Mouse (Mus musculus): ENCODE measurements around the gene Abcc1. TPM values are rescaled to one million over a fixed set of nuclear protein-coding genes. Genes with fewer than 3 reads are reported as not detected.

Abcc1 gene
- total RNA-seq, 2 experiments from 2014 or later: 14.9 to 16.5 TPM

- no peak for DNase-seq (ENCODE audit: low spot score in 2 of 2)
Measured at GRCm38 (mm10) chr16:14375942-14376341, 14.6 kb downstream of the Abcc1 start.

GRCm38 (mm10) chr16:14376352-14376751 lies 15.0 kb downstream of the Abcc1 start:
- no peak for DNase-seq (ENCODE audit: low spot score in 2 of 2)

GRCm38 (mm10) chr16:14377321-14377720 lies 16.0 kb downstream of the Abcc1 start:
- DNase-seq (ENCODE audit: low spot score in 2 of 2): peak; percentile 39 to 68

- DNase-seq (ENCODE audit: low spot score in 2 of 2): no peak
Measured at GRCm38 (mm10) chr16:14378654-14379053, 17.3 kb downstream of the Abcc1 start.

- no peak for DNase-seq (ENCODE audit: low spot score in 2 of 2)
Measured at GRCm38 (mm10) chr16:14379888-14380287, 18.5 kb downstream of the Abcc1 start.

GRCm38 (mm10) chr16:14381061-14381665 lies 19.8 kb downstream of the Abcc1 start:
- DNase-seq (ENCODE audit: low spot score in 2 of 2): no peak

GRCm38 (mm10) chr16:14399303-14399702 lies 37.9 kb downstream of the Abcc1 start:
- DNase-seq (ENCODE audit: low spot score in 2 of 2): no peak

- no peak for DNase-seq (ENCODE audit: low spot score in 2 of 2)
Measured at GRCm38 (mm10) chr16:14403507-14403906, 42.1 kb downstream of the Abcc1 start.

GRCm38 (mm10) chr16:14405636-14406035 lies 44.3 kb downstream of the Abcc1 start:
- DNase-seq (ENCODE audit: low spot score in 2 of 2): no peak

GRCm38 (mm10) chr16:14409124-14409523 lies 47.8 kb downstream of the Abcc1 start:
- no peak for DNase-seq (ENCODE audit: low spot score in 2 of 2)

GRCm38 (mm10) chr16:14409776-14410175 lies 48.4 kb downstream of the Abcc1 start:
- DNase-seq (ENCODE audit: low spot score in 2 of 2): no peak

- DNase-seq (ENCODE audit: low spot score in 2 of 2): no peak
Measured at GRCm38 (mm10) chr16:14410611-14411010, 49.3 kb downstream of the Abcc1 start.

- no peak for DNase-seq (ENCODE audit: low spot score in 2 of 2)
Measured at GRCm38 (mm10) chr16:14411156-14411555, 49.8 kb downstream of the Abcc1 start.

GRCm38 (mm10) chr16:14412551-14412950 lies 51.2 kb downstream of the Abcc1 start:
- DNase-seq (ENCODE audit: low spot score in 2 of 2): no peak

GRCm38 (mm10) chr16:14415206-14415605 lies 53.8 kb downstream of the Abcc1 start:
- DNase-seq (ENCODE audit: low spot score in 2 of 2): no peak

GRCm38 (mm10) chr16:14416957-14417618 lies 55.7 kb downstream of the Abcc1 start:
- no peak for DNase-seq (ENCODE audit: low spot score in 2 of 2)

- DNase-seq (ENCODE audit: low spot score in 2 of 2): no peak
Measured at GRCm38 (mm10) chr16:14420496-14421132, 59.3 kb downstream of the Abcc1 start.

- no peak for DNase-seq (ENCODE audit: low spot score in 2 of 2)
Measured at GRCm38 (mm10) chr16:14422081-14422480, 60.7 kb downstream of the Abcc1 start.

GRCm38 (mm10) chr16:14429371-14429770 lies 68.0 kb downstream of the Abcc1 start:
- DNase-seq (ENCODE audit: low spot score in 2 of 2): no peak

GRCm38 (mm10) chr16:14432996-14433395 lies 71.6 kb downstream of the Abcc1 start:
- DNase-seq (ENCODE audit: low spot score in 2 of 2): no peak

- no peak for DNase-seq (ENCODE audit: low spot score in 2 of 2)
Measured at GRCm38 (mm10) chr16:14435526-14435925, 74.2 kb downstream of the Abcc1 start.

GRCm38 (mm10) chr16:14437446-14437982 lies 76.2 kb downstream of the Abcc1 start:
- no peak for DNase-seq (ENCODE audit: low spot score in 2 of 2)

Data from left cerebral cortex, adult 18-20 months (tissue).